Mouse (Mus musculus) ES-Bruce4 (cell line): ENCODE results near the gene Fgfr1op. TPM values are rescaled to one million over a fixed set of nuclear protein-coding genes. Genes with fewer than 3 reads are reported as not detected.

Experiments
- H3K27ac ChIP-seq: 2 replicates; pipeline ENCODE4 v1.5.1; 2012; ENCODE audit warnings: low read length, inconsistent platforms; ENCODE audit not compliant: insufficient read depth
- H3K27me3 ChIP-seq: 2 replicates; pipeline ENCODE4 v1.6.1; 2012; ENCODE audit warnings: mild to moderate bottlenecking, low read length, inconsistent platforms; ENCODE audit not compliant: control insufficient read depth, poor library complexity, insufficient read depth, severe bottlenecking
- H3K36me3 ChIP-seq: 2 replicates; pipeline ENCODE4 v1.6.1; 2012; ENCODE audit warnings: inconsistent platforms, mild to moderate bottlenecking, low read length, moderate library complexity; ENCODE audit not compliant: control insufficient read depth, poor library complexity, insufficient read depth, severe bottlenecking
- H3K4me1 ChIP-seq: one replicate; pipeline ENCODE4 v1.8.1; 2011; ENCODE audit warnings: low read length; ENCODE audit not compliant: control insufficient read depth, insufficient read depth
- H3K4me3 ChIP-seq: 2 replicates; pipeline ENCODE4 v1.5.1; 2011; ENCODE audit warnings: low read depth, mild to moderate bottlenecking, low read length
- H3K9ac ChIP-seq: 2 replicates; pipeline ENCODE4 v1.6.1; 2012; ENCODE audit warnings: low read depth, mild to moderate bottlenecking, inconsistent platforms; ENCODE audit not compliant: poor library complexity, severe bottlenecking
- H3K9me3 ChIP-seq: replicated peaks from 2 replicates; pipeline ENCODE4 v1.6.1; 2012; ENCODE audit warnings: mild to moderate bottlenecking, low read length, inconsistent platforms; ENCODE audit not compliant: control insufficient read depth, poor library complexity, insufficient read depth, severe bottlenecking
- CTCF ChIP-seq: IDR thresholded peaks from one replicate; pipeline ENCODE4 v1.8.1; 2011; ENCODE audit warnings: low read depth, low read length
- EP300 ChIP-seq: IDR thresholded peaks from 2 replicates; pipeline ENCODE4 v1.6.1; 2011; ENCODE audit warnings: low read depth, low read length; ENCODE audit not compliant: insufficient read depth
- POLR2A ChIP-seq: IDR thresholded peaks from one replicate; pipeline ENCODE4 v1.8.1; 2011; ENCODE audit warnings: low read length; ENCODE audit not compliant: insufficient read depth
- polyA plus RNA-seq: library from polyadenylated mRNA; stranded (reverse); fragments of >200 nt; gene quantifications from 2 replicates; pipeline ENCODE4 v1.2.4, GENCODE M21; 2011; ENCODE audit warnings: low read depth; ENCODE audit not compliant: missing spikeins, insufficient read depth, insufficient read length

Gene Fgfr1op
- polyA plus RNA-seq, 1 experiment, result 78.5 TPM

- H3K27me3 ChIP-seq, result no peaks in the 10 kb centered on the region
- no peak overlapping the region for H3K4me3 ChIP-seq
- TF ChIP-seq CTCF (no peak), EP300 (no peak), POLR2A (no peak)
- peaks cover 2% of the 10 kb centered on the region for H3K4me1 ChIP-seq
- H3K27ac ChIP-seq, result no peak overlapping the region
- H3K9ac ChIP-seq, result no peak overlapping the region
- no peaks in the 10 kb centered on the region for H3K36me3 ChIP-seq
- H3K9me3 ChIP-seq, result no peaks in the 10 kb centered on the region
These were observed 63.3 kb downstream of the Fgfr1op start for GRCm38 (mm10) chr17:8228622-8229021.

GRCm38 (mm10) chr17:8229607-8230006, 64.3 kb downstream of the Fgfr1op start:
- H3K36me3 ChIP-seq, result no peaks in the 10 kb centered on the region
- no peak overlapping the region for H3K9ac ChIP-seq
- H3K4me3 ChIP-seq, result no peak overlapping the region
- H3K9me3 ChIP-seq, result no peaks in the 10 kb centered on the region
- no peaks in the 10 kb centered on the region for H3K27me3 ChIP-seq
- H3K27ac ChIP-seq, result no peak overlapping the region
- peaks cover 2% of the 10 kb centered on the region for H3K4me1 ChIP-seq
- TF ChIP-seq POLR2A (no peak), CTCF (no peak), EP300 (no peak)

- peaks cover 2% of the 10 kb centered on the region for H3K4me1 ChIP-seq
- H3K9ac ChIP-seq, result no peak overlapping the region
- no peak for TF ChIP-seq POLR2A
- TF ChIP-seq CTCF, result no peak
- no peaks in the 10 kb centered on the region for H3K27me3 ChIP-seq
- no peaks in the 10 kb centered on the region for H3K36me3 ChIP-seq
- H3K9me3 ChIP-seq, result no peaks in the 10 kb centered on the region
- no peak overlapping the region for H3K4me3 ChIP-seq
- H3K27ac ChIP-seq, result no peak overlapping the region
These were observed 66.8 kb downstream of the Fgfr1op start for GRCm38 (mm10) chr17:8232089-8232488.

GRCm38 (mm10) chr17:8233618-8234214, 68.4 kb downstream of the Fgfr1op start:
- Histone ChIP-seq H3K9me3 (no peaks in the 10 kb centered on the region), H3K27ac (no peak overlapping the region), H3K27me3 (no peaks in the 10 kb centered on the region), H3K36me3 (no peaks in the 10 kb centered on the region), H3K4me3 (no peak overlapping the region), H3K4me1 (peaks cover 2% of the 10 kb centered on the region), H3K9ac (no peak overlapping the region)
- TF ChIP-seq POLR2A (no peak), CTCF (no peak), EP300 (no peak)

GRCm38 (mm10) chr17:8234537-8234936, 69.2 kb downstream of the Fgfr1op start:
- H3K27me3 ChIP-seq, result no peaks in the 10 kb centered on the region
- no peak overlapping the region for H3K9ac ChIP-seq
- TF ChIP-seq POLR2A (no peak), EP300 (no peak), CTCF (no peak)
- H3K9me3 ChIP-seq, result no peaks in the 10 kb centered on the region
- peaks cover 4% of the 10 kb centered on the region for H3K4me1 ChIP-seq
- H3K4me3 ChIP-seq, result no peak overlapping the region
- no peaks in the 10 kb centered on the region for H3K36me3 ChIP-seq
- H3K27ac ChIP-seq, result no peak overlapping the region

- Histone ChIP-seq H3K9me3 (no peaks in the 10 kb centered on the region), H3K27me3 (no peaks in the 10 kb centered on the region), H3K36me3 (no peaks in the 10 kb centered on the region), H3K27ac (no peak within 1 kb of the TSS), H3K9ac (no peak within 1 kb of the TSS), H3K4me1 (peaks cover 9% of the 10 kb centered on the region), H3K4me3 (no peak within 1 kb of the TSS)
- TF ChIP-seq EP300 (no peak), POLR2A (no peak), CTCF (no peak)
These were observed 70.4 kb downstream of the Fgfr1op start, which contains the start of gene Ccr6 for GRCm38 (mm10) chr17:8235743-8236142. Gene Ccr6 (plus strand): TSS chr17:8236043.
